Mouse (Mus musculus): ENCODE measurements around the gene Entpd7.
A peak's percentile ranks its signal among the peaks of the same experiment; 100 is the strongest.

Entpd7 gene

GRCm38 (mm10) chr19:43689419-43690246 is at the start of gene Entpd7:
Gene Entpd7 (plus strand): TSS chr19:43689672.
- DNase-seq (ENCODE audit: low read depth), result peak; percentile 94

DNA sequence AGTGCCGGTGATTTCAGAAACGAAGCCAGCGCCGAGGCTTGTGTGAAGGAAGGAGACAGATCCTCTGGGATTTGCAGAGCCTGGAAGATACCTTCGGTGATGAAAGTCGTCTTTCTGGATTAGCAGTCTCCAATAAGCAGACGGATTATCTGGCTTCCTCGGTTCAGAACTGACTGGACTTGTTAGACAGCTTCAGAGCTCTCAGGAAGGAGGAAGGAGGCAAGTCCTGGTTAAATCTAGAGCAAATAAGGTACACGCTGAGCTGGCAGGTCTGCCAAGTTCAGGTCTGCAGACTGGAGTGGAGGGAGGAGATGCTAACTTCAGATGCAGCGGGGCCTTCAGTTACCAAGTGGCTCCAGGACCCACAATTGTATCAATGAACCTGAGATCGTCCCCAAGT is 47.6 kb upstream of the Entpd7 start:
- no peak for DNase-seq (ENCODE audit: low read depth)

- no peak for DNase-seq (ENCODE audit: low read depth)
Observed at GRCm38 (mm10) chr19:43642843-43643242, 46.6 kb upstream of the Entpd7 start.

DNA sequence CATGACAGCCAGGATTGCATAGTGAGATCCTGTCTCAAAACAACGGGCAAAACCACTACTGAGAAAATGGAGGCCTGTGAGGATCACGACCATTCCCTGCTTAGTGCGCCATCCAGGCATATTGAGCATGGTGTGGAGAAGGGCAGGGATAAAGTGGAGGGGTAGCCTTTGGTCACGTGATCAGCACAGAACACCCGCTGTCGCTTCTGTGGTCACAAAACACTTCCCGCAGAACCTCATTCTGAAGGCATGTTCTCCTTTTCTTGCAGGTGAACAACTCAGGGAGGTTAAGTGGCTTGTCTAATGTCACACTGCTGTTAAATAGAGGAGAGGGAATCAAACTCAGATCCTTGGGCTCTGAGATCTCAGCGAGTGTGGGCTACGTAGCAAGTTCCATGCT is 44.0 kb upstream of the Entpd7 start:
- no peak for DNase-seq (ENCODE audit: low read depth)

GRCm38 (mm10) chr19:43646852-43647251 is 42.6 kb upstream of the Entpd7 start:
- no peak for DNase-seq (ENCODE audit: low read depth)

DNA sequence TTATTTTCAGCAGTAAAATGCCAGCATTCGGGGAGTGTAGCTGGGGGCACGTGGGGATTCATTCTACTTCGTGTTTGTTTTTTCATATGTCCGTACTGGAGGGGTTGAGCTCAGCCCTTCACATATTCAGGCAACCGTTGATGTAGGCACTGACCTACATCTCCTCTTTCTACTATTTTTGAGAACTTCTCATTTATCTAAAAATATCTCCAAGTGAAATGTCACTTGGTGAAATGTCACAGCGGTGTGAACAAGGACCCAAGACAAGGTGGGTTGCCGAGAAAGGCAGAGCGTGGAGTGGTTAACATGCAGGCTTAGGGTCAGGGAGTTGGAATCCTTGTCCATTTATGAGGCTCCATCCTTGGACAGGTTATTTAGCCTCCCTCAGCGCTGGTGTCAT is 42.2 kb upstream of the Entpd7 start:
- no peak for DNase-seq (ENCODE audit: low read depth)

GRCm38 (mm10) chr19:43648343-43648742 is 41.1 kb upstream of the Entpd7 start:
- DNase-seq (ENCODE audit: low read depth), result no peak

GRCm38 (mm10) chr19:43651241-43651785 is 38.2 kb upstream of the Entpd7 start:
- no peak for DNase-seq (ENCODE audit: low read depth)

DNA sequence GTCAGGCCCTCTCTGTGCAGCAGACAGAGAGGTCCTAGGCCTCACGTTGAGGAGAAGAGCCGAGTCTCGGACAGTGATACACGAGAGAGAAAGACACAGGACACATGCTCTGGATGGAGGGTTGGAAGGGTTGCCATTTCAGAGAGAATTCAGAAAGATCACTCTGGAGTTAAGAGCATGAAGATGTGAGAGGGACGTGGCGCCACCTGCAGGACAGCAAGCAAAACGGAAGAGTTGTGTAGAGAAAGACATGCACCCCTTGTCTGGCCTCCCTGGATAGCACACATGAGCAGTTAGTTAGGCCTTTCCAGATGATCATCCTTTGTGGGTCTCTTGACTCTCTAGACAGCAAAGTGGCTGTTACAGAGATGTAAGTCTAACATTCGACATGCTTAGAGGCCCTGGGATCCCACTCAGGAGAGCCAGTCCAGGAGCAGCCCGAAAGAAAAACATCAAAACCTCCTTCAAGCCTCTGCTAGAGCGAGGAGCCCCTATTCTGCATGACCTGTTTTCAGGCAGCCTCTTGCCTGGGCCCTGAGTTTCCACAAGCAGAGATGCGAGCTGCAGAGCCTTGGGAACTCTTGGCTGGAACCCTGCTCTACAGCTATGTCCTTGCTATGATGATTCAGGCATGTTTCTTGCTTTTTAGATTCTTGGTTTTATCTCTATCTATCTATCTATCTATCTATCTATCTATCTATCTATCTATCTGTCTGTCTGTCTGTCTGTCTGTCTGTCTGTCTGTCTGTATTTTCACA is 33.6 kb upstream of the Entpd7 start:
- DNase-seq (ENCODE audit: low read depth), result peak; percentile 71

- no peak for DNase-seq (ENCODE audit: low read depth)
Observed at GRCm38 (mm10) chr19:43659632-43660031, 29.8 kb upstream of the Entpd7 start.

DNA sequence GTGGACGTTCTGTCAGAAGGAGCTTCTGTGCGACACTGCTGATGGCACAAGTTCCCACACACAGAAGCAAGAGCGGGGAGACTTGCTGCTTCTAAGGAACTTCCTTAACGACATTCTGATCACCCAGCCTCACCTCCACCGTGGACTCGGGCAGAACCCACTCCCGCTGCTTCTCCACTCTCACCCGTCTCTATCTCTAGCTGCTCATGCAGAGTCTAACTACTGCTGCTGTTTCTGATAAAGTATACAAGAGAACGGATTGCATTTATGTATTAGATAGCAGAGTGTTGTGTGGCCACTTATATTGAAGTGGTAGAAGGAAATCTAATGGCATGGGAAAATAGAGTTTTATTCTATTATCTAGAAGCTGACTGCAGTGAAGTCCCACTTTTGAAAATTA is 28.7 kb upstream of the Entpd7 start:
- no peak for DNase-seq (ENCODE audit: low read depth)

DNA sequence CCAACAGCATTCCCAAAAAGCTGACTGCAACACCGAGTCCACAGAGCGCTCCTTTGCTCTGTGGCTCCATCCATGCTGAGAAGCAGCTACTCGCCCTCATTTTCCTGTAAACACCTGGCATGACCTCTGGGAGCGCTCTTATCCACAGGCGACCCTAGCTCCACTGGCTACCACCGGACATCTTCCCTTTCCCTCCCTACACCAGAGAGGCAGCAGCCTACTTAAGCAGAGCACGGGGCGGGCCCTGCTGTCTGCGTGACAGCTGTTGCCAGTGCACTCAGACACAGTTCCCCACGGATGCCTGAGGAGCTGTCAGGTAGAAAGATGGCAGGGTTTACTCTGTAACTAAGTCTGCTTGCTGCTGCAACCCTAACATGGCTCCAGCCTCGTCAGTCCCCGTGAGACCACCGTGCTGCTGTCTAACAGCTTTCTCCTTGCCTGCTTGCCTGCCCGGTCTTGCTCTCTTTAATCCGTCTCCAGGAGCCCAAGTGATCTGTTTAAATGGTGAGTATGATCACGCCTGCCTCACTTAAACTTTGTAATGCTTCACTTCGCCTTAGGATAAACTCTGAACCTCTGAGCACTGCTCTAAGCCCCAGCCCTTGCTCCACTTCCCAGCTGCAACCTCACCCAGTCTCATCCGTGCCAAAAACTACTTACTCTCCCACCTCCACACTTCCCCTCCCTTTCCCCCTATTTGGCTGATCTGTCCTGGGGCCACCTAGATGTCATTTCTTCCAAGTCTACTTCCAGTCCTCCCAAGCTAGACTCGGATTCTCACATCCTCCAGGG is 27.1 kb upstream of the Entpd7 start:
- no peak for DNase-seq (ENCODE audit: low read depth)

- DNase-seq (ENCODE audit: low read depth), result no peak
Observed at GRCm38 (mm10) chr19:43663471-43663870, 26.0 kb upstream of the Entpd7 start.

DNA sequence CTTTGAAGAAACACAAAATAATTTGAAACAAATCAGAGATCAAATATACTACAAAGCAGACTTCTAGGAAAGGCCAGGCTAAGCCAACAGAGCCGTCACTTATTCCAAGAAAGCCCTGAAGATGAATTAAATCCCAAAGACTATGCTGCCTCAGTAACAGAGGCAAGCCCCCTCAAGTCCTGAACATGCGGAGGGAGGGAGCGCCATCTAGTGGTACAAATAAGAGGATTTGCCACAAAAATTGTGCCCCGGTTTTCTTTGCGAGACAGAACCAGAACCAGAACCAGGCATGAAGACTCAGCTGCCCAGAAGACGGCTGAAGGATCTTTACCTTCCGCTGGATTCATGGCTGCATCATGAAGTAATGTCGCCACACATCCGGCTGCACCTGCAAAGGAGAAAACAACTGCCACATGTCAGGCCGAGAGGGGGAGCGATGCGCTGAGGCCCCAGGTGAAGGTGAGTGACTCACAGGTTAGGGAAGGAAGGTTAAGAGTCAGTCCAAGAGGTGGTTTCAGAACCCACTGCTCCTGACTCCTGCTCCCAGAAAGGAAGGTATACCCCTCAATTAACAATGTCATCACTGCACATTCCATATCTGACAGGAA is 23.9 kb upstream of the Entpd7 start:
- DNase-seq (ENCODE audit: low read depth), result no peak

- no peak for DNase-seq (ENCODE audit: low read depth)
Observed at GRCm38 (mm10) chr19:43666661-43667429, 22.6 kb upstream of the Entpd7 start.

DNA sequence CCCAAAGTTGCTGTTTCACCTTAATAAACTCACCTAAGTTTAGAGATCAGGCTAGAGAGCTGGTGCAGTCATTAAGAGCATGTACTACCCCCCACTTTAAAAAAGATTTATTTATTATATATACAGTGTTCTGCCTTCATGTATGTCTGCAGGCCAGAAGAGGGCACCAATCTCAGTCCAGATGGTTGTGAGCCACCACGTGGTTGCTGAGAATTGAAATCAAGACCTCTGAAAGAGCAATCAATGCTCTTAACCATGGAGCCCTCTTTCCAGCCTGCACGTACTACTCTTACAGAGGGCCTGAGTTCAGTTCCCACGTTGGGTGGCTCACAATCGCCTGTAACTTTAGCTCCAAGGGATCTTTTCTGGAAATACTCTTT is 22.1 kb upstream of the Entpd7 start:
- DNase-seq (ENCODE audit: low read depth), result no peak

DNA sequence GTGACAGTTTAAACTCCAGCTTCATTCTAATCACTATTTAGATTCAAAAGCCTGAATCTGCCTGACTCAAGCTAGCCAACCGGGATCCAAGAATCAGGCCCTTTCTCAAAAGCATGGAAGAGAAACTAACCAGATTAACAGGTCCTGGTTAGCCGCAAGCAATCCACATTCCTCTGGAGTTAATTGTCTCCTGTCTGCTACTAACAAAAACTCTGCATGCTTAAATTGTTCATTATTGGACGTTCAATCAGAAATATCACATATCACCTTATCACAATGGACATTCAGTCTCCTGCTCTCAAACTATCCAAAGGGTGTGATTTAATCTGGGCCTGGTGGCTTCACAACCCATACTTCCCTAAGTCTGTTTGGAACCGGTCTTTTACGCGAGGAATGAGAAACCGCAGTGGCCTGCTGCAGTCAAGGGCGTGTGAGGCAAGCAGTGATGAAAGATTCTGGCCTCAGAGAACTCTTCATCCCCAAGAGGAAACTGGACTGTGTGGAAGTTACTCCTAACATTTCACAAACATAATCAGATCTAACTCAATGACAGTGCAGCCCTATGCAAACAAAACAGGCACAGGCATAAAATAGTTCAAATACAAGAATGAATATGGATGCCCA is 20.2 kb upstream of the Entpd7 start:
- no peak for DNase-seq (ENCODE audit: low read depth)

- DNase-seq (ENCODE audit: low read depth), result no peak
Observed at GRCm38 (mm10) chr19:43671054-43671453, 18.4 kb upstream of the Entpd7 start.

DNA sequence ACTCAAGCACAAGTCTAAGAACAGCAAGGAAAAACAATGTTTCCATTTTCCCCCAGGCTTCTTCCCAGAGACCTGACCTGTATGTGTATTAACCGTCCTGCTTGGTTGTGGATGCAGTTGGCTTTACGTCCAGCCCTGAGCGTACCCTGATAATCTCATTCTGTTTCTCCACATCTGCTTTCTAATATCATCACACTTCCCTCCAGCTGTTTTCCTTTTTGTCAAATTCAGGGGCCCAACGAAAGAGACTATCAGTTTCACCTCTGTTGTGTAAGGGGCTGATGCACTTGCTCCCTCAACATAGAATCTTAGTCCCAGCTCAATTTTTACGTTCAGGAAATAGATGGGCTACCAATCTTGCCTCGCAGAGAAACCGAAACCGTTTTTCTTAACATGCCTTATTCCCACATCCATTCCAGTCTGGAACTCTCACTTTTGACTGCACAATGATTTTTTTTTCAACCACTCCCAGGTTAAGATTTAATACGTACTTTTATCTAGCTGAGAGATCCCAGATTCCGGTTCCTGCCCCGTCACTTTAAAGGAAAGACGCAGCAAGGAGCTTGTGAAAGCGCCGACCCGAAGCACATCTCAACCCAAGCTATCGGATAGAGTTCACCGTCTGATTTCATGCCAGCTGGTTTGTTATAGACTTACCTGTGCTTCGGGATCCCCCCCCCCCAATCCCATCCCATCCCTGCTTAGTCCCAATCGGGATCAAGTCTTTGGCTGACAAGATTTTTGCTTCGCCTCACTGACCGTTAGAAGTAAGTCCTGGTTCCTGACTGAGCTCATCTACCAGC is 15.8 kb upstream of the Entpd7 start:
- DNase-seq (ENCODE audit: low read depth), result no peak

DNA sequence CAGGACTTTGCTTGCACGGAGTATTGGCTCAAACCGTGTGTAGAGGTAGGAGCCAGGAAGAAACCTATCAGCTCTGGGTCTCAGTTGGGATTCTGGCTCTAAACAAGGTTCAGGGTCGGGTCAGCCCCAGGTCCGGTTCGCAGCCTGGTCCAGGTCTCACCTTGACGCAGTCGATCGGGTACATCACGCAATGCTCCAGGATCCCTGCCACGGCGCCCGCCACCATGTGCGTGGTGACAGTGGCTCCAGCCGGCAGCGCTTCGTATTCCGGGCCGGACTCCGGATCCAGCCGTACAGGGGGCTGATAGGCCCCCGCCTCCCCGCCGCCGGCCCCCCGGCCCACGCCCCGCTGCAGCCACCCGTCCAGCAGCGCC is 15.2 kb upstream of the Entpd7 start:
- no peak for DNase-seq (ENCODE audit: low read depth)
